Mouse (Mus musculus): ENCODE results near the gene Cnst.

Cnst gene

GRCm38 (mm10) chr1:179592143-179592542 lies 46.0 kb downstream of the Cnst start:
- DNase-seq (ENCODE audit: low read depth, low spot score) = no peak

GRCm38 (mm10) chr1:179592972-179593371 lies 46.8 kb downstream of the Cnst start:
- peak; percentile 13 for DNase-seq (ENCODE audit: low read depth, low spot score)

GRCm38 (mm10) chr1:179598386-179598785 lies 52.2 kb downstream of the Cnst start:
- no peak for DNase-seq (ENCODE audit: low read depth, low spot score)

- no peak for DNase-seq (ENCODE audit: low read depth, low spot score)
Observed at GRCm38 (mm10) chr1:179604526-179604925, 58.4 kb downstream of the Cnst start.

GRCm38 (mm10) chr1:179606004-179606723 lies 60.0 kb downstream of the Cnst start:
- no peak for DNase-seq (ENCODE audit: low read depth, low spot score)

- DNase-seq (ENCODE audit: low read depth, low spot score) = no peak
Observed at GRCm38 (mm10) chr1:179608521-179608920, 62.4 kb downstream of the Cnst start.

- DNase-seq (ENCODE audit: low read depth, low spot score) = no peak
Observed at GRCm38 (mm10) chr1:179609724-179610505, 63.7 kb downstream of the Cnst start.

- DNase-seq (ENCODE audit: low read depth, low spot score) = no peak
Observed at GRCm38 (mm10) chr1:179611182-179611581, 65.0 kb downstream of the Cnst start.

GRCm38 (mm10) chr1:179612418-179612817 lies 66.2 kb downstream of the Cnst start:
- no peak for DNase-seq (ENCODE audit: low read depth, low spot score)

GRCm38 (mm10) chr1:179612986-179613505 lies 66.9 kb downstream of the Cnst start:
- no peak for DNase-seq (ENCODE audit: low read depth, low spot score)

- DNase-seq (ENCODE audit: low read depth, low spot score) = no peak
Observed at GRCm38 (mm10) chr1:179617426-179617825, 71.3 kb downstream of the Cnst start.

- no peak for DNase-seq (ENCODE audit: low read depth, low spot score)
Observed at GRCm38 (mm10) chr1:179622665-179623064, 76.5 kb downstream of the Cnst start.

GRCm38 (mm10) chr1:179623657-179624056 lies 77.5 kb downstream of the Cnst start:
- peak; percentile 70 for DNase-seq (ENCODE audit: low read depth, low spot score)

- DNase-seq (ENCODE audit: low read depth, low spot score) = peak; percentile 76
Observed at GRCm38 (mm10) chr1:179624354-179624753, 78.2 kb downstream of the Cnst start.

GRCm38 (mm10) chr1:179627855-179628254 lies 81.7 kb downstream of the Cnst start:
- DNase-seq (ENCODE audit: low read depth, low spot score) = no peak

- no peak for DNase-seq (ENCODE audit: low read depth, low spot score)
Observed at GRCm38 (mm10) chr1:179628438-179629106, 82.4 kb downstream of the Cnst start.

- DNase-seq (ENCODE audit: low read depth, low spot score) = no peak
Observed at GRCm38 (mm10) chr1:179629276-179629675, 83.1 kb downstream of the Cnst start.

- no peak for DNase-seq (ENCODE audit: low read depth, low spot score)
Observed at GRCm38 (mm10) chr1:179632746-179633413, 86.7 kb downstream of the Cnst start.

- peak; percentile 70 for DNase-seq (ENCODE audit: low read depth, low spot score)
Observed at GRCm38 (mm10) chr1:179633414-179633752, 87.2 kb downstream of the Cnst start.

GRCm38 (mm10) chr1:179634159-179634558 lies 88.0 kb downstream of the Cnst start:
- no peak for DNase-seq (ENCODE audit: low read depth, low spot score)

GRCm38 (mm10) chr1:179642726-179643125 lies 96.6 kb downstream of the Cnst start:
- no peak for DNase-seq (ENCODE audit: low read depth, low spot score)

GRCm38 (mm10) chr1:179644151-179644550 lies 98.0 kb downstream of the Cnst start:
- no peak for DNase-seq (ENCODE audit: low read depth, low spot score)
